Mouse (Mus musculus) heart, embryonic 16.5 days (tissue): Measurements from ENCODE around the gene Gm17428. TPM values are rescaled to one million over a fixed set of nuclear protein-coding genes. Genes with fewer than 3 reads are reported as not detected.

Experiments
- ATAC-seq: fragments of 200-750 bp; cut with Nextera tagmentation; replicated peaks from 2 replicates; pipeline ENCODE4 v1.8.0; 2017; ENCODE audit warnings: moderate number of reproducible peaks; ENCODE audit not compliant: insufficient read depth, low FRiP score; ENCODE audit errors: extremely low read depth
- H3K27ac ChIP-seq: fragments of 300-500 bp; sonication (generic); 2 replicates; pipeline ENCODE4 v1.5.1; 2014; ENCODE audit warnings: mild to moderate bottlenecking, low read length, control low read depth, moderate library complexity
- H3K27me3 ChIP-seq: fragments of 300-500 bp; sonication (generic); 2 replicates; pipeline ENCODE4 v1.6.1; 2014; ENCODE audit warnings: low read length, mixed read lengths; ENCODE audit not compliant: control insufficient read depth, insufficient read depth
- H3K36me3 ChIP-seq: fragments of 300-500 bp; sonication (generic); 2 replicates; pipeline ENCODE4 v1.6.1; 2014; ENCODE audit not compliant: control insufficient read depth, insufficient read depth
- H3K4me1 ChIP-seq: fragments of 300-500 bp; sonication (generic); 2 replicates; pipeline ENCODE4 v1.6.1; 2014; ENCODE audit warnings: low read length, mixed read lengths; ENCODE audit not compliant: control insufficient read depth, insufficient read depth
- H3K4me2 ChIP-seq: fragments of 300-500 bp; sonication (generic); 2 replicates; pipeline ENCODE4 v1.6.1; 2014; ENCODE audit warnings: low read depth, mild to moderate bottlenecking, control low read depth, low read length
- H3K4me3 ChIP-seq: fragments of 300-500 bp; sonication (generic); 2 replicates; pipeline ENCODE4 v1.5.1; 2014; ENCODE audit warnings: mild to moderate bottlenecking, control low read depth, low read length
- H3K9ac ChIP-seq: fragments of 300-500 bp; sonication (generic); 2 replicates; pipeline ENCODE4 v1.6.1; 2014; ENCODE audit warnings: low read length, control low read depth
- H3K9me3 ChIP-seq: fragments of 300-500 bp; sonication (generic); replicated peaks from 2 replicates; pipeline ENCODE4 v1.6.1; 2016; ENCODE audit warnings: low read length; ENCODE audit not compliant: control insufficient read depth
- WGBS: fragments of 180-500 bp; shearing (Covaris S2); extraction: QIAGEN DNeasy Blood & Tissue Kit; methylation state at CpG from one replicate; pipeline ENCODE4 v1.1.7; 2014; 5-methylcytosine and 5-hydroxymethylcytosine counted together
- polyA plus RNA-seq: library from polyadenylated mRNA; unstranded; fragments of >200 nt; fragmentation: Nextera tagmentation; extraction: Ambion mirVana; gene quantifications from 2 replicates; pipeline ENCODE4 v1.2.1, GENCODE M21; 2015

Gene Gm17428
- polyA plus RNA-seq, 1 experiment from 2014 or later = not detected

DNA sequence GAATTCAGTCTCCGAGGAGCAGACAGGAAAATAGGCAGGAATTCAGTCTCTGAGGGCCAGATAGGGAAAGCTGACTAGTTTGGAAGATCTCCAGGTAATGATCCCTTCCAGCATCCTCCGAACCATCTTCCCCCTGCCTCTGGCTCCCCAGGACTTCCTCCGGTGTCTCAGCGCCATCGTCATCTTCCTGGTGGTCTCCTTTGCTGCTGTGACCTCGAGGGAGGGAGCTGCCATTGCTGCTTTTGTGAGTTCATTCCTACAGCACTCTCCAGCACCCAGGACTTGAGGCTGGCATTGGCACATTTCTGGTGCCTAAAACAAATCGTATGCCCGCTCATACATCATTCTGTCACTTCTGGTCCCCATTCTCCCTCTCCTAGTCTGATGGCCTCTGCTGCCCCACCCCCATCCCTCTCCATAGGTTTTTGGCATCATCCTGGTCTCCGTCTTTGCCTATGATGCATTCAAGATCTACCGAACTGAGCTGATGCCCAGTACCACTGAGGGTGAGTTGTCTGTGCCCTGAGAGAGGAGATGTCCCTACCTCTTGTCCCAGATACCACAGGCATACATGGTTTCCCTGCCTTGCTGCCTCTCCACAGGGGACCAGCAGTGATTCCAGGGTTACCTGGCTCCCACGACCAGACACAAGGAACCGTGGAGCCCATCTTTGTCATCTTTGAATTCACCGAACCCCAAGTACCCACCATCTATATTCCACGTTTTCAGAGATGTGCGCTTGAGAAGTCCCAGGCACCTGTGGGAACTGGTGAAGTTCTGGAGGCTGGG is 38.1 kb upstream of the Gm17428 start:
- peaks cover 10% of the 10 kb centered on the region for H3K36me3 ChIP-seq
- 55% methylated on average over 15 of the region's 15 CpGs for WGBS
- no peak overlapping the region for H3K9ac ChIP-seq
- ATAC-seq = no peak
- H3K27me3 ChIP-seq = no peaks in the 10 kb centered on the region
- H3K4me2 ChIP-seq = no peak overlapping the region
- no peaks in the 10 kb centered on the region; the same call in 1 of the 2 replicates for H3K4me1 ChIP-seq
- H3K27ac ChIP-seq = no peak overlapping the region
- H3K9me3 ChIP-seq = no peaks in the 10 kb centered on the region
- no peak overlapping the region for H3K4me3 ChIP-seq

DNA sequence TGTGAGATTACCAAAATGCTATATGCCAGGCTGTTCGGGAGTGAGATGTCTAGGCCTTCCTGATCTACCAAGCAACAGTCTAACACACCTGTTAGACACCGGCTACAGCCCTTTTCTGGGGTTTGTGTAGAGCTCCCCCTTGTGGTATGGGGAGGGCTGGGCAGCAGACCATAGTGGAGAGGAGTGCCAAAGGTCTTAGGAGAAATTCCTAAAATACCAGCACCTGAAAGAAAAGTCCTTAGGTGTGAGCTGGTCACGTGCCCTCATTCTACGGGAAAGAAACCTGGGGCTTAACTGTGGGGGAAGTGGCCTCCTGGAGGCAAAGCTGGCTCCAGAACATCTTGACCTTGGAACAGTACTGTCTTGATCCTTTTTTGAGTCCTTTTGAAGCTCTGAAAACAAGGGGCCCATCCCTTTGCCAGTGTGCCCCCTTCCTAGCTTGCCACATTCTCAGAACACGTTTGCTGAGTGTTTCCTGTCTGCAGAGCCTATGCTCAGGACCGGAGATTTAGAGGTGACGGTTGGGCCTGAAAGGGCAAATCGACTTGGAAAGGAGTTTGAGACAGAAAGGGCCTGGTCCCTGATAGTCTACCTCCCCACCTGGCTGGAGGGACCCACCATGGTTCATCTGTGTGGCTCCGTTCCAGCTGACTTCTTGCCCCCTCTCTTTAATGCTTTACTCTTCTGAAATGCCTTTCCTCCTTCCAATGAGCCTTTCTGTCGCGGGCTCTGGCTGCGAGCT is 37.1 kb upstream of the Gm17428 start:
- Histone ChIP-seq H3K27ac (peak overlapping the region; percentile 69), H3K4me2 (no peak overlapping the region), H3K9ac (no peak overlapping the region), H3K4me3 (no peak overlapping the region), H3K9me3 (no peaks in the 10 kb centered on the region), H3K36me3 (peaks cover 14% of the 10 kb centered on the region), H3K4me1 (no peaks in the 10 kb centered on the region; the same call in 1 of the 2 replicates), H3K27me3 (no peaks in the 10 kb centered on the region)
- WGBS = 36% methylated on average over 12 of the region's 12 CpGs
- peak; percentile 24; the same call in 1 of the 2 replicates for ATAC-seq

DNA sequence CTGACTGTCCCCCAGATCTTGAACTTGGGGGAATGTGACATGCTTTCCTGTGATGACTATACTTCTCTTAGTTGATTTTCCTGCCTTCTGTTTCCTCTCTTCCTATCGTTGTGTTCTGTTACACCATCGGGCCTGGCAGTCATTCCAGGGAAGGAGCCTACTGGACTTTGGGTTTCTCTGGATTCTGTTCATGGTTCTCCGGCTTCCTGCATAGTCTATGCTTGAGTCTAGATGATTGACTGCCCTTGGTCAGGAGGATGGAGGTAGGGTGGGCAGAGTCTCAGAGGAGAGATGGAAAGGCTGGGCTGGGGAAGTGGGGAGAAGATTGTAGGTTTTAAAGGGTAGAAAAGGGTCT is 36.6 kb upstream of the Gm17428 start:
- 47% methylated on average over 3 of the region's 3 CpGs for WGBS
- H3K9ac ChIP-seq = no peak overlapping the region
- no peak overlapping the region for H3K4me2 ChIP-seq
- no peaks in the 10 kb centered on the region; the same call in 1 of the 2 replicates for H3K4me1 ChIP-seq
- H3K27me3 ChIP-seq = no peaks in the 10 kb centered on the region
- peaks cover 15% of the 10 kb centered on the region for H3K36me3 ChIP-seq
- H3K9me3 ChIP-seq = no peaks in the 10 kb centered on the region
- peak overlapping the region; percentile 69 for H3K27ac ChIP-seq
- H3K4me3 ChIP-seq = no peak overlapping the region
- ATAC-seq = no peak

DNA sequence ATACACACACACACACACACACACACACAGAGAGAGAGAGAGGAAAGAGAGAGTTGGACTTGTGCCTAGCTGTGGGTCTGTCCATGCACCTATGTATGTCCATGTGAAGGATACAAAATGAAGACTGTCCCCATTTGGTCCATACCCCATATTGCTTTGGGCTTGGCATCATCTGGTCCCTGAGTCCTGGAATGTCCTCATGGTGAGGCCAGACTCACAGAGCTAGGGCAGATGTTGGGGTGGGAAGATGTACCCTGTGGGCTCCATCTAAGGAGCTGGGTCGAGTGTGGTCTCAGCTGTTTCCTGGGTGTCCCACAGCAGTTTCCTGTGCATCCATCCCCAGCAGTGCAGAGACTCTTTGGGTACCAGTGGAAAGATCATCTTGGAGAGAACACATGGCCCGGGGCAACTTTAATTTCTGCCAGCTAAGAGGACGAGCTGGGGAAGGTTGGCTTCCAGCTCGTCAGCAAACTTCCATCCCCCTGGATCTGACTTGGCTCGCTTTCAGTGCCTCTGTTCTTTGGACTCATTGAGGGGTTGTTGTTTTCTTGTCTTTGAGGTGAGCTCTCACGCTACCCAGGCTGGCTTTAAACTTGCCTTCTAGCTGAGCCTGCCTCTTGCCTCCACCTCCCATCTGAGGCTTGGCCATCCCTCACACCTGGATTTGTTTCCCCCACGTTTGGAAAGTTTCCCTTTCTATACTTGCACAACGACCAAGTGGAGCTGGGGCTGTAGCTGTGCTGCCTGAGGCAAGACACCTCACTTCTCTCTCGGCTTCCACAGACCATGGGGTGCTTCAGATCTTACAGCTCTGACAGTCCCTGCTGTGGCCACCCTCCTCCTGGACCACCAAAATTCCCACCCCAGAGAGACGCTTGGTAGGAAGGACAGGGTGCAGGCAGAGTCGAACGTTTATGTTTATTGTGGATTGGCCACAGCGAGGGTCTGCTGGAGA is 35.4 kb upstream of the Gm17428 start:
- Histone ChIP-seq H3K4me3 (no peak overlapping the region), H3K9me3 (no peaks in the 10 kb centered on the region), H3K9ac (no peak overlapping the region), H3K4me1 (no peaks in the 10 kb centered on the region; the same call in 1 of the 2 replicates), H3K27me3 (no peaks in the 10 kb centered on the region), H3K4me2 (no peak overlapping the region), H3K27ac (no peak overlapping the region), H3K36me3 (peaks cover 24% of the 10 kb centered on the region)
- ATAC-seq = no peak
- WGBS = 48% methylated on average over 13 of the region's 13 CpGs

DNA sequence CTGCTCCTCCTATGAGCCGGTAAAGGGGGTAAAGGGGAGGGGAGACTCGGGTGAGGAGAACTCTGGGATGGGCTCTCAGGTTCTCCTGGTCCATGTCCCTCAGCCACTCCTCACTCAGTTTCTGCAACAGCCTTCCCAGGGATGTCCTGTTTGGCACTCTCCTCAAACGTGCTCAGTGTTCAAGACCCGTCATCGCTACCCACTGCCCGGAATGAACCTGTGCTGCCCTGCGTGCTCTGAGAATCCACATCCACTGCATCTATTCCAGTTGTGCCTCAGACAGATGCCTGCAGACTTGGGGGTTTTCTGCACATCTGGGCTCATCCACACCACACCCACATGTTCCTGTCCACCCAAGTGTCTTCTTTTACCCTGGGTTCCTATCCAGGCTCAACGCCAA is 34.3 kb upstream of the Gm17428 start:
- ATAC-seq = no peak
- no peak overlapping the region for H3K27ac ChIP-seq
- no peaks in the 10 kb centered on the region for H3K9me3 ChIP-seq
- WGBS = 74% methylated on average over 8 of the region's 8 CpGs
- no peak overlapping the region for H3K4me3 ChIP-seq
- H3K4me1 ChIP-seq = no peaks in the 10 kb centered on the region
- no peak overlapping the region for H3K9ac ChIP-seq
- no peaks in the 10 kb centered on the region for H3K27me3 ChIP-seq
- H3K4me2 ChIP-seq = no peak overlapping the region
- peaks cover 26% of the 10 kb centered on the region for H3K36me3 ChIP-seq

DNA sequence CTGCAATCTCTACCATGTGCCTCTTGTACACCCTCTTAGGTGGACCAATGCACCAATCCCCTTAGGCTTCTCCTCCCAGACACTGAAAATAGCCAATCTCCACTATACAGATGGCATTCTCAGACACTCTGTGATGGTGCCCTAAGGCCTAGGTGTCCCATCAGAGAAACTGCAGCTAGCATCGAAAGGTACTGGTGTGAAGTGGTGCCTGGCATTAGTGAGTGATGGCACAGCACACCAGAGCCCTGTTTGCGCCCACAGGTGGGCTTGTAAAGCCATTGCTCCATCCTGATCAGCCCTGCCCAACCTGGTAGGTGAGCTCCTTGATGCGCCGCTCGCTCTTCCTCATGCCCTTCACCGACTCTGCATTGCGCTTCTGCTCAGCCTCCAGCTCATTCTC is 32.8 kb upstream of the Gm17428 start:
- Histone ChIP-seq H3K27me3 (no peaks in the 10 kb centered on the region), H3K4me3 (no peak overlapping the region), H3K9ac (no peak overlapping the region), H3K4me2 (no peak overlapping the region), H3K27ac (no peak overlapping the region), H3K36me3 (peaks cover 34% of the 10 kb centered on the region), H3K9me3 (no peaks in the 10 kb centered on the region), H3K4me1 (peaks cover 4% of the 10 kb centered on the region; the same call in 1 of the 2 replicates)
- 89% methylated on average over 7 of the region's 7 CpGs for WGBS
- no peak for ATAC-seq

DNA sequence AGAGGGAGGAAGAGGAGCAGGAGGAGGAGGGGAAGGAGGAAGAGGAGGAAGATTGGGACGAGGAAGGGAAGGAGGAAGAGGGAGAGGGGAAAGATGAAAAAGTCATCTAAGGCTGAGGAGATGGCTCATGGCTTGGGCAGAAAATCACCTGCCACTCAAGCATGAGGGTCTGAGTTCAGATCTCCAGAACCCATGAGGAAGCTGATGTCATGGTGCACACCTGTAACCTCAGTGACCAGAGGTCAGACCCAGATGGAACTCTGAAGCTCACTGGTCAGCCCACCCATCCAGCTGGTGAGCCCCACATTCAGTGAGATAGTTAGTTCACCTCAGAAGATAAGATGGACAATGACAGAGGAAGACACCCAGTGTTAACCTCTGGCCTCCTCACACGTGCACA is 31.8 kb upstream of the Gm17428 start:
- ATAC-seq = no peak
- H3K27me3 ChIP-seq = no peaks in the 10 kb centered on the region; the same call in 1 of the 2 replicates
- 58% methylated on average over 2 of the region's 2 CpGs for WGBS

DNA sequence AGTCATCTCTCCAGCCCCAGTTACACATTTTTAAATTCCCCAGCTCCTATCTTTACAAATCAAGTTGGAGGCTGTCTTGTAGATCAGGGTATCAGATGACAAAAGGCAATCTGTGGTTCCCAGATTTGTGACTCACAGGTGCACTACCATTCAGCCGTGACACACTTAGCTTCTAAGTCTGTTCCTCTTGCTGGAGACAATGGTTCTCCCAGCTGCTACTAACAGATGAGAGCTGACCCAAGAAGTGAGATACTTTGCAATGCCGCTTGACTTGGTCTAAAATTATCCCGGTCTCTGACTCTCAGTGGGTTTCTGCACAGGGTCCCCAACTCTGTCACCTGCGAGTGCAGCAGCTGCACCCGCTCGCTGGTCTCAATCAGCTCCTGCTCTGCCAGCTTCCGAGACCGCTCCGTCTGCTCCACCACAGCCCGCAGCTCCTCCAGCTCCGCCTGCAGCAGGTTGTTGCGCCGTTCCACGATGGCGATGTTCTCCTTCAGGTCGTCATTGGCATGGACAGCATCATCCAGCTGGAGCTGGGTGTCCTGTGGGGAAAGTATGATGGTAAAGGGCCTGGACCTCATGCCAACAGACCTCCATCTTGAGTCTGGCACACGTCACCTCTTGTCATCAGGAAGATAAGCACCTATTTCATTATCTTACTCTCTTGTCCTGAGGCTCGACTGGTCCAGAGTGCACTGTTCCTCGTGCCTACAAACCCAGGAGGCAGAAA is 30.6 kb upstream of the Gm17428 start:
- peaks cover 36% of the 10 kb centered on the region for H3K36me3 ChIP-seq
- ATAC-seq = no peak
- H3K9ac ChIP-seq = no peak overlapping the region

More for the DNA sequence above, 31.8 kb upstream of the Gm17428 start:
- peaks cover 4% of the 10 kb centered on the region; the same call in 1 of the 2 replicates for H3K4me1 ChIP-seq
- no peak overlapping the region for H3K9ac ChIP-seq
- H3K4me3 ChIP-seq = no peak overlapping the region
- no peaks in the 10 kb centered on the region for H3K9me3 ChIP-seq
- no peak overlapping the region for H3K4me2 ChIP-seq
- H3K27ac ChIP-seq = no peak overlapping the region
- peaks cover 36% of the 10 kb centered on the region for H3K36me3 ChIP-seq

More for the DNA sequence above, 30.6 kb upstream of the Gm17428 start:
- H3K9me3 ChIP-seq = no peaks in the 10 kb centered on the region
- no peak overlapping the region for H3K27ac ChIP-seq
- H3K27me3 ChIP-seq = no peaks in the 10 kb centered on the region; the same call in 1 of the 2 replicates
- no peak overlapping the region for H3K4me3 ChIP-seq
- no peak overlapping the region for H3K4me2 ChIP-seq
- peaks cover 4% of the 10 kb centered on the region; the same call in 1 of the 2 replicates for H3K4me1 ChIP-seq
- WGBS = 46% methylated on average over 19 of the region's 19 CpGs
